Mouse (Mus musculus): ENCODE data around the gene Cript.

Cript gene

DNA sequence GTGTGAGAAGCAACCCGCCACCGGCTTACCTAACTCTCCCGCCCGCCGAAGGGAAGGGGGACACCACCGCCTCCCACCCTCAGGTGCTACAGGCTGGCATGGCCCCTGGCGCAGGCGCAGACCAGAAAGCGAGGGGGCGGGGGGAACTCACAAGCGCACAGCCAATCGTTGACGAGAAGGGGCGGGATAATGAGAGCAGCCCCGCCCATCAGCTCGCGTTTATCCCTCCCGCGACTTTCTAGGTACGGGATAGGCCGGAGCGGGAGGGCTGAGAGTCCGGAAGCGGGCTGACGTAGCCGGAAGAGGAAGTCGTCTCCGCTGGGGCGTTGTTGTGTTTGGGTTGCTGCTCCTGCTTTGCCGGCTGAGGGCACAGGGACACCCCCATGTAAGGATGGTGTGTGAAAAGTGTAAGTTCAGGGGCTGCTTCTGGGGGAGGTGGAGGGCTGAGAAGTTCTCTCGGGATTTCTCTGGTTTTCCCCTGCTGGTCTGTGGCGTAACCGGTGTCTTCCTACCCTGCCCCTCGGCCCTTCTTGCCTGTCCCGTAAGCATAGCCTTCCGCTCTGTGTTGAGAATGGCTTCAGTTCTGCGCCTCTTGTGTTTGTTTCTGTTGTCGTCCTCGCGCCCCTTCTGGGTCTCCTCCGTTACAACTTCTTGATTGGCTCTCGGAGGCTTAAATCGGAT is at the start of gene Cript, which contains the start of gene Pigf:
TSS of gene Cript (plus strand) at position 282 of the 681 bp plus-strand sequence.
TSS of gene Pigf (minus strand) at position 138 of the 681 bp plus-strand sequence.
- DNase-seq (ENCODE audit: extremely low read depth, insufficient read length, low spot score): peak; percentile 95

- DNase-seq (ENCODE audit: extremely low read depth, insufficient read length, low spot score): no peak
Measured at GRCm38 (mm10) chr17:86976387-86976786, 49.0 kb upstream of the Cript start.

DNA sequence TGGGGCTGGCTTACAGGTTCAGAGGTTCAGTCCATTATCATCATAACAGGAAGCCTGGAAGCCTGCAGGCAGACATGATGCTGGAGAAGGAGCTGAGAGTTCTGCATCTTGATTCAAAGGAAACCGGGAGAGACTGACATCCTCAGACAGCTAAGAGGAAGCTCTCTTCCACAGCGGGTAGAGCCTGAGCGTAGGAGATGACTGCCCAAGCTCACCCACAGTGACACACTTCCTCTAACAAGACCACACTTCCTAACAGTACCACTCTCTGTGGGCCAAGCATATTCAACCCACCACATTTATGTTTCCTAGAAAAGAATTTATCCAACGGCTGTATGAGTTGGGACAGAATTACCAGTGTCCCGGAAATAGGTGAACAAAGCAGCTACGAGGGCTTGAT is 46.9 kb upstream of the Cript start:
- no peak for DNase-seq (ENCODE audit: extremely low read depth, insufficient read length, low spot score)

DNA sequence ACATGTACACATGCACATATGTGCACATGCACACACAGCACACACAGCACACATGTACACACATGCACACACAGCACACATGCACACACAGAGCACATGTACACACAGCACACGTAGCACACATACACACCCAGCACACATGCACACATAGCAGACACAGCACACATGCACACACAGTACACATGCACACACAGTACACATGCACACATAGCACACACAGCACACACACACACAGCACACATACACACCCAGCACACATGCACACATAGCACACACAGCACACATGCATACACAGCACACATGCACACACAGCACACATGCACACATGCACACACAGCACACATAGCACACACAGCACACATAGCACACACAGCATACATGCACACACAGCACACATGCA is 44.1 kb upstream of the Cript start:
- DNase-seq (ENCODE audit: extremely low read depth, insufficient read length, low spot score): no peak

- no peak for DNase-seq (ENCODE audit: extremely low read depth, insufficient read length, low spot score)
Measured at GRCm38 (mm10) chr17:86981701-86982100, 43.6 kb upstream of the Cript start.

DNA sequence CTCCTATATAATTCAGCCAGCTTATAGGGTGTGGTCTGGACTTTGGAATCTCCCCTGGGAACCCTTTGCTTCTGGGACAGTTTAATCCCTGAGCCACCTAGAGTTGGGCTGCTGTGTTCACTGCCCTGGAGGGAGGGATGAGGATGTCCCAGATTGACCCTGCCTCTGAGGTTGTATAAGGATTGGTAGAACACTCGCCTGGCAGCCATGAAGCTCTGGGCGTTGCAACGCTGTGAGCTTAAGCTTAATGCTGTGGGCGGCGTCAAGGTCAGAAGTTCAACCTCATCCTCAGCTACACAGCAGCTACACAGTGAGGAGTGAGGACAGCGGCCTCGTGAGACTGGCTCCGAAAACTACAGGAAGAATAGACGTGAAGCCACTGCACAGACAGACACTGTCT is 42.9 kb upstream of the Cript start:
- no peak for DNase-seq (ENCODE audit: extremely low read depth, insufficient read length, low spot score)

DNA sequence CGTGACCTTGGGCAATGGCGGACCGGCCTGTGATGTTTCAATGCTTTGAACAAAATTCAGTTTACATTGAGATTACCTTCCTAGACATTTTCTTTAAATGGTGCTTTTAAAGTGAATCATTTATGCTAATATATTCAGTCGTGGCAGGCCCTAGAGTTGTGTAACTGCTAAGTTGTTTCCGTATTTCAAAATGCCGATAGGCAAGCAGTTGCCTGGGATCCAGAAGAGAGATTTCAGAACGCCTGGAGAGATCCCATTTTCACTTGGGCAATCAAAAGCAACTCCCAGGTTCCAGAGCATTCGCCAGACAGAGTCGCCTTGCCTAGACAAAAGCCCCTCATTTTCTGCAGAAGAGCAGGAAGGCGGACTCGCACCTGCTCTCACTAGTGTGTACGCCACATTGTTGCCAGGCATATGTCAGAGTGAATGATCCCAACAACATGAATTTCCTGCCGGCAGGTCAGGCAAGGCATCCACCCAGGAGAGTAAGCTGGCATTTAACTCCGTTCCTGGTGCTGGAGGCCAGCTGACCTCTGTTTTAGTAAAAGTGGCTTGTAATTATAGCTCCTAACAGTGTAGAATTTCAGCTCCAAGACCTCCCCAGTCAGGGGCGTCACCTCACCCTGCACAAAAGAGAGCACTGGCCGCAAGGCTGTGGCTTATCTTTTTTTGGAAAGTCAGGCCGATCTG is 38.8 kb upstream of the Cript start:
- no peak for DNase-seq (ENCODE audit: extremely low read depth, insufficient read length, low spot score)

GRCm38 (mm10) chr17:86988161-86988560 is 37.2 kb upstream of the Cript start:
- no peak for DNase-seq (ENCODE audit: extremely low read depth, insufficient read length, low spot score)

- DNase-seq (ENCODE audit: extremely low read depth, insufficient read length, low spot score): no peak
Measured at GRCm38 (mm10) chr17:86988601-86989184, 36.7 kb upstream of the Cript start.

DNA sequence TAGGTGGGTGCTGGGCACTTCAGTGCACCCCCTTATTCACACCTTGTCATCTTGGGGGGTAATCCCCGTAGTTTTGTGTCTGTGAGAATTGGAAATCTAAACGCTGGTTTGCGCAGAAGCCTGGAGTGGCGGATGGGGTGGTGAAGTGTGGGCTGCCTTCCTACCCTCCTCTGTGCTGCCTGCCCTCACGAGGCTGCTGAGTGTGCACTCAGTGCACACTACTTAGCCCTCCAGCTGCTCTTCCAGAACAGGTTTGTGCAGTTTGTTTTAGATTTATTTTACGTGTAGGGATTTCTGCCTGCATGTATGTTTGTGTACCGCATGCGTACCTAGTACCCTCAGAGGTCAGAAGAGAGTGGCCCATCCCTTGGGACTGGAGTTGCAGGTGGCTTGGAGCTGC is 34.0 kb upstream of the Cript start:
- no peak for DNase-seq (ENCODE audit: extremely low read depth, insufficient read length, low spot score)

DNA sequence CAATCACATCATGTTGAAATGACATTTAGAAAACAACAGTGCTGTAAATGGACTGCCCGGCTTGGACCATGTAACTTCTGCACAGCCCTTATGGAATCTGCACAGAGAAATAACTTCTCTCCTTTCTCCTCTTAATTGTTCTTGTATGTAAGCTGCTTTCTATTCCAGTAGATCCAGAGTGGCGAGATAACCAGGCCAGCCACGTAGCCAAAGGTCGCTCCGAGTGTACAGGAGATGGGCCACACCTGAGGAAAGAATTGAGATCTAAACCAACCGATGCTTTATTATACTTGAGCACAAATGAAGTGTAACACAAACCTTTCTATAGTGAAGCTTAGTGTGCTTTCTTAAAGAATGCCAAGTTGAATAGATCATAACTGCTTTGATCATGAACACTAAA is 28.0 kb upstream of the Cript start:
- no peak for DNase-seq (ENCODE audit: extremely low read depth, insufficient read length, low spot score)

GRCm38 (mm10) chr17:87008950-87009349 is 16.4 kb upstream of the Cript start:
- no peak for DNase-seq (ENCODE audit: extremely low read depth, insufficient read length, low spot score)

- no peak for DNase-seq (ENCODE audit: extremely low read depth, insufficient read length, low spot score)
Measured at GRCm38 (mm10) chr17:87011301-87012019, 13.9 kb upstream of the Cript start.

DNA sequence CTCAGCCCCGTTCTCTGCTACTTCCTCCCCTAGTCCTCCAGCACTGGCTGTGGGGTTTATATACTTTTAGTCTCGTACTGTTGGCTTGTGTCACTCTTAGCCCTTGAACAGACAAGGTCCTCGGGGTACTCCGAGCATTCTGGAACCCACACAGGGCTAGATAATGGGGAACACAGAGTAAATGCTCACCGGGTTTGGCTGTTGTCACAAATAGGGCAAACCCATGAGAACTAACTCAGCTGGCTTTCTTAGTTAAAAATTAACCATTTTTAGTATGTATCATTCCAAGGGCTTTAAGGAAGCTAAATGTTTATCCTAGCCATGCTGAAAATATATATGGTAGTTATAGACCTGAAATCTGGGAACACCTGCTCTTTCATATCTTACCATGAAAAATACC is 5.7 kb upstream of the Cript start:
- no peak for DNase-seq (ENCODE audit: extremely low read depth, insufficient read length, low spot score)

DNA sequence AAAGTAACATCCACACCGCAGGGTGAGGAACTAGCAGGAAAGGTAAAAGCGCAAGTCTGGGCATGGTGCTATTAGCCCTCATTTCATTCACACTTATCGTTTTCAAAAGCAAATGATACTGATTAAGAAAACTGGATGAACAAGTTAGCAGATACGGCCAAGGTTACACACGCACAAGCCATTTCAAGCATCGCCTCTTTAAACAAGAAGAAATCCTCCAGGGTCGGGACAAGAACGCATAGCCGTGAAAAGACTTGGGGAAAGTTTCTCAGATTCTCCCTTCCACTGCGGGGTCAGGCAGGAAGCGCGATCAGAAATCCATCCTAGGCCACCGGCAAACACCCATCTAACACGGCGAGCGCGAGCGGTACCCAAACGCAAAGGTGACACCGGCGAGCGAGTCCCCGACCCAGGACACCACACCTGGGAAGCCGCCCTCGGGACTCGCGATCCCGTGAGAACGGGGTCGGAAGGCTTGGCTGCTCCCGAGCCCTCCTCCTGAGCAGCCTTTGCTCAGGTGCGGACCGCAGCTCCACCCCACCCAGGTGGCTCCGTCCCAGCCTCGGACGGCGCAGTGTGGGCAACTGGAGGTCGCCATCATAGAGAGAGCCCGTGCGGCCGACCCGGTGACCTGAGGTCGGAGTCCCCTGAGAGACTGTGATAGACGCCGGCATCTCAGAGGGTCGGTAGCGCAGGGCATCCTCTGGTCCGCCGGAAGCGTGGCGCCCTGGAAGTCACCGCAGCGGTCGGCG is 683 bp upstream of the Cript start:
- no peak for DNase-seq (ENCODE audit: extremely low read depth, insufficient read length, low spot score)

GRCm38 (mm10) chr17:87036141-87037073 is 11.1 kb downstream of the Cript start:
- DNase-seq (ENCODE audit: extremely low read depth, insufficient read length, low spot score): no peak

- DNase-seq (ENCODE audit: extremely low read depth, insufficient read length, low spot score): no peak
Measured at GRCm38 (mm10) chr17:87038496-87038895, 13.1 kb downstream of the Cript start.

DNA sequence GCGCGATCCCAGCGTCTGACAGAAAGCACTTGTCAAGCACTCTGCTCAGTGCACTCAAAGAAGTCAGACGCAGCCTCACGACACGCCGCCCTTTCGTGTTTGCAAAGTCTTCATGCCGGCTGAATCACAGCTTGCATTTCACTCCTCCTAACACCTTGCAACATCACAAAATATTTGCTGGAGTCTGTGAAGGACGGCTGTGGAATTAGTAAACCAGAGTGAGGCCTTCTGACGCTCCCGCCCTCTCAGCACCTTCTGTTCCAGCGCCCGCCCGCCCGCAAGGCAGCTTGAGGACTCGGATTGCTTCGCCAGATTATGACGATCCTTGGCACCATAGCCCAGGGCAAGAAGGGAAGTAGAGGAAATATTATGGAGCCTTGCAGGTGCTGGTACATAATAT is 16.4 kb downstream of the Cript start:
- no peak for DNase-seq (ENCODE audit: extremely low read depth, insufficient read length, low spot score)

DNA sequence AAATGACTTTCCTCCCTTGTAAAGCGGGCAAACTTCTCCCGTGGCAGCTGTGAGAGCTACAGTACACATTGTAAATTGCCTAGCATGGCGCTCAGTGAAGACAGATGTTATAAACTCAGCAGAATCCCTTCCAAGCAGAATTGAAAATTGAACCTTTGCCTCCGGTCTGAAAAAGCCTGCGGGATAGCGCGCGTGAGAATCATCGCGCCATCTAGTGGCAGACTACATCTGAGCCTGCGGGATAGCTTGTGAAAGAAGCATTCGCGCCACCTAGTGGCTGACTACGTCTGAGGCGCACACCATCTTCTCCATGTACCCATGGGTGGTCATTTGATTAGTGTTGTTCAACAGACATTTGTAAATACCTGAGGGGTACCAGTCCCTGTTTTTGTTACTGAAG is 19.0 kb downstream of the Cript start:
- peak; percentile 52 for DNase-seq (ENCODE audit: extremely low read depth, insufficient read length, low spot score)

DNA sequence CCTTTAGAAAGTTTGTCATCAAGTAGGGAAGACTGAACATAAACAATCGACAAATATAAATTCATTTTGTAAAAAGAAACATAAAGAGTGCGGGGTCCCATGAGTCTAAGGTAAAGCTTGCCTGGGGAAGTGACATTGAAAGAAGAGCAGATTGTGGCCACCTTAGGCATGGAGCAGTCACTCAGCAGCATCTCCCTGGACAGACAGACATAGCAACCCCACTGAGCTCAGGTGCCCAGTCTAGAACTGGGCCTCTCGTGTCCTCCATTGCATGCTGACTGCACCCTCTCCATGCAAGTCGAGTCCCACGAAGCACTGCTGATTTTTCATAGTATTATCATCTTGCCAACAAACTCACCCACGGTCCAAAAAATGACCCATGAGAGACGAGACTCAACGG is 19.4 kb downstream of the Cript start:
- no peak for DNase-seq (ENCODE audit: extremely low read depth, insufficient read length, low spot score)
